Mouse (Mus musculus) G1E (cell line): ENCODE results near the gene Nkd2. TPM values are rescaled to one million over a fixed set of nuclear protein-coding genes. Genes with fewer than 3 reads are reported as not detected.

Experiments used
- ATAC-seq: 2 replicates; pipeline ENCODE4 v1.8.0; 2016; ENCODE audit warnings: mild to moderate bottlenecking; ENCODE audit not compliant: insufficient number of reproducible peaks, poor library complexity, low FRiP score, severe bottlenecking; ENCODE audit errors: extremely low read depth
- DNase-seq: peaks from one replicate; pipeline ENCODE4 v3.0.0; 2012; ENCODE audit warnings: low spot score
- H3K27me3 ChIP-seq: 2 replicates; pipeline ENCODE4 v1.6.1; 2012; ENCODE audit warnings: mild to moderate bottlenecking, low read length, inconsistent platforms; ENCODE audit not compliant: insufficient read depth
- H3K36me3 ChIP-seq: replicated peaks from 2 replicates; pipeline ENCODE3; 2012; ENCODE audit warnings: mild to moderate bottlenecking, inconsistent platforms
- H3K4me1 ChIP-seq: 2 replicates; pipeline ENCODE4 v1.6.1; 2012; ENCODE audit warnings: low read depth, low read length, inconsistent platforms, mixed read lengths; ENCODE audit not compliant: insufficient read depth
- H3K4me3 ChIP-seq: 2 replicates; pipeline ENCODE4 v1.5.1; 2012; ENCODE audit warnings: low read depth, mild to moderate bottlenecking, inconsistent platforms, low read length, moderate library complexity, mixed read lengths
- H3K9me3 ChIP-seq: replicated peaks from 2 replicates; pipeline ENCODE4 v1.6.1; 2012; ENCODE audit warnings: inconsistent platforms
- CTCF ChIP-seq: IDR thresholded peaks from 2 replicates; pipeline ENCODE4 v1.5.1; 2012; ENCODE audit warnings: low read depth, low read length, inconsistent platforms, mixed read lengths
- GATA1 ChIP-seq: IDR thresholded peaks from 2 replicates; pipeline ENCODE4 v1.6.1; 2012; ENCODE audit warnings: borderline replicate concordance, low read length, inconsistent platforms, mixed read lengths
- GATA2 ChIP-seq: IDR thresholded peaks from 2 replicates; pipeline ENCODE4 v1.6.1; 2012; ENCODE audit warnings: low read depth, low read length, inconsistent platforms, borderline replicate concordance
- POLR2AphosphoS5 ChIP-seq: IDR thresholded peaks from 2 replicates; pipeline ENCODE4 v1.6.1; 2012; ENCODE audit warnings: low read depth, low read length, inconsistent platforms; ENCODE audit not compliant: insufficient replicate concordance
- TAL1 ChIP-seq: conservative IDR thresholded peaks from 2 replicates; pipeline ENCODE4 v1.6.1; 2012; ENCODE audit warnings: low read depth, low read length, inconsistent platforms, mixed read lengths
- polyA plus RNA-seq: library from polyadenylated mRNA; stranded (reverse); fragments of >175 nt; gene quantifications from 2 replicates; pipeline ENCODE4 v1.2.3, GENCODE M21; 2012
- total RNA-seq, 2 experiments: library from RNA; stranded (forward) in 1 of 2; stranded (reverse) in 1 of 2; fragments of 200-1000 nt in 1 of 2; fragments of >200 nt in 1 of 2; fragmentation: Nextera tagmentation in 1 of 2; gene quantifications; 2 replicates each; pipeline ENCODE4 v1.2.3; 2014 to 2017

The Nkd2 gene
- total and polyA plus RNA-seq, 3 experiments, result 0.27 TPM; not detected in 2

DNA sequence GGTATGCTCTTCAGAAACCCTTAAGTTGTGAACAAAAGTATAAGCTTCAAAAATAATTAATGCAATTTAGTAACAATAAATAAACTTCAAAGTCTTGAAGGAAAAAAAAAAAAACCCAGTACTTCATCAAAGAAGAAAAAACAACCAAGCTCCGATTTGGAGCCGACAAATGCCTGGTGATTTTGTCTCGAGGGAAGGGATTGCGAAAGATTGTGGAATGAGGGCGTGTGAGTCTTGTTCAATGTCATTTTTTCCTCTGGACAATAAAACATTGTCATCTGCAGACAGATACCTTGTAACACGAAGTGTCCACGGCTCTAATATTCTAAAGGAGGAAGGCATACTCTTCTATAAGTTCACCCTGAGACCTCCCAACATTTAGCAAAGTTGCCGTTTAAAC is 33.9 kb upstream of the Nkd2 start:
- no peak overlapping the region for H3K4me3 ChIP-seq
- no peaks in the 10 kb centered on the region; the same call in 1 of the 2 replicates for H3K27me3 ChIP-seq
- H3K9me3 ChIP-seq, result no peaks in the 10 kb centered on the region
- TF ChIP-seq GATA2, result no peak
- no peak for TF ChIP-seq TAL1
- TF ChIP-seq CTCF, result no peak
- TF ChIP-seq GATA1, result no peak
- no peak for ATAC-seq
- H3K36me3 ChIP-seq, result no peaks in the 10 kb centered on the region
- H3K4me1 ChIP-seq, result no peaks in the 10 kb centered on the region
- DNase-seq, result no peak

DNA sequence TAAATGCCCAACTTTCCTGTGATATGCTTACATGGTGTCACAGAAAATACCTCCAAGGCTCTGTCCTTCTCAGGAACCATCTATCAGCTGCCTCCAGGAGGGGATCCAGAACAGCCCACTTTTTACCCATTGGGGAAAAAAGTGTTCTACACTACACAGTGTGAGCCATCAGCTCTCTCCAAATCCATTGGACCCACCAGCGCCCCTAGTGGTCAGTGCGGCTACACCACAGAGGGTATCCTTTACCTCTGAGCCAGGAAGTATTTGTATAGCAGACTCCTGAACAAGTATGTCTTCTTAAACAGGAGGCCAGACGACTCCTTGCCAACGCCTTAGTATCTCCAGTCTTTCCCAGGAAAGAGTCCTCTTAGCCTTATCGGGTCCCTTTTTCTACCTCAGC is 32.4 kb upstream of the Nkd2 start:
- Histone ChIP-seq H3K4me1 (no peaks in the 10 kb centered on the region), H3K36me3 (no peaks in the 10 kb centered on the region), H3K4me3 (no peak overlapping the region), H3K27me3 (no peaks in the 10 kb centered on the region; the same call in 1 of the 2 replicates), H3K9me3 (no peaks in the 10 kb centered on the region)
- DNase-seq, result no peak
- TF ChIP-seq CTCF, result peak; percentile 54
- TF ChIP-seq POLR2AphosphoS5, result no peak
- no peak; the same call in 1 of the 2 replicates for ATAC-seq

DNA sequence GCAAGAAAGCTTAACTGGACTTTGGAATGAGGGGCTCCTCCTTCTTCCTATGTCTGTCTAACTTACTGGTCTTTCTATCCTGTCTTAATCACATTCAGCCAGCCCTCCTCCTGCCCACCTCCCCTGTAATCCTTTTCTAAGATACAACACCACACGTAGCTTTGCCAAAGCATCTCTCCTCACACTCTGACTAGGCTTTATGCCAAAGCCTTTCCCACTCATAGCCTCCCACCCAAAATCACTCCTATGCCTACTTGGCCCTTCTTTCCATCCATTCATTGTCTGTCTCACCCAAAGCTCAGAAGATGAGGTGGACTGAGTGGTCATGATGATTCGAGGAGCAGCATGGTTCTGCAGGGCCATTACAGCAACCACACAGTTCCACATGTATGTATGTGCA is 24.7 kb upstream of the Nkd2 start:
- H3K36me3 ChIP-seq, result no peaks in the 10 kb centered on the region
- no peak for DNase-seq
- peaks cover under 1% of the 10 kb centered on the region; the same call in 1 of the 2 replicates for H3K27me3 ChIP-seq
- no peak for TF ChIP-seq TAL1
- TF ChIP-seq CTCF, result no peak
- no peak for TF ChIP-seq GATA1
- TF ChIP-seq GATA2, result no peak
- no peak for TF ChIP-seq POLR2AphosphoS5
- no peaks in the 10 kb centered on the region for H3K4me1 ChIP-seq
- H3K4me3 ChIP-seq, result no peak overlapping the region
- no peaks in the 10 kb centered on the region for H3K9me3 ChIP-seq
- no peak for ATAC-seq

DNA sequence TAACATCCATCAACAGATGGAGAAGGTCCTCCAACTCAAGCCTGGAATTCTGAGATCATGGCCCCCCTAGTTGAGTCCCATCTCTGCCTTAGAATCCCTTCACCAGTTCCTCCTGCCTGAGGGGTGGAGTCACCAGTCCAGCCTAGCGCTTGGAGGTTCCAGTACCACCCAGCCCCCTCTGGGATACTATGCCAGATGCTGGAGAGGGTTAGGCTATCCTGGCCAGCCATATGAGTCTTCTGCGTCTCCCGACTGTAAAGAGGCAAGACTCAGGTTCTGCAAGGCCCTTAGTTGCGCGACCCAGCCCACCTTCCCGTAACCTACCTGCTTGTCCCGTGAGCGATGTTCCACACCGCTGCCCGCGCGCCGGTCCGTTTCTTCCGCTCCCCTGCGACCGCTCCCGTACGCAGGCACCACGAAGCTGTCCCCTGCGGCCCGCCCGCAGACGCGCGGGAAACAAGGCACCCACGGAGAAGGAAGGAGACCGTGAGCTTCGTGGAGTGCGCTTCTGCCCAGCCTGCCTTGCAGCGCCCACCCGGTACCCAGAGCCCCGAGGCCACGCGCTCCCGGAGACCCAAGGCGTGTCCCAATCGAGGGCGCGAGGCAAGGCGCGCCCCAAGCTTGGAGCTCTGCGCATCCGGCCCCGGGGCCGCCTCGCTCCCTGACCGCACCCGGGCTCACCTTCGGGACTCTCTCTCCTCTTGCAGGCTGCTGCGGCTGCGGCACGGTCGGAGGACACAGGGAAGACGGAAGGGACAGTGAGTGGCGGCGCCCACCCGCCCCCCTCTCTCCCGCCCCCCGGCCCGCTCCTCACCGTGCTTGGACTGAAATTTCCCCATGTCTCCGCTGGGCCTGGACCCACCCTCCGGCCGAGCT is 604 bp downstream of the Nkd2 start:
- ATAC-seq, result no peak
- Histone ChIP-seq H3K9me3 (no peaks in the 10 kb centered on the region), H3K4me3 (no peak overlapping the region), H3K36me3 (no peaks in the 10 kb centered on the region), H3K4me1 (no peaks in the 10 kb centered on the region), H3K27me3 (peaks cover 8% of the 10 kb centered on the region; the same call in 1 of the 2 replicates)
- TF ChIP-seq GATA2, result no peak
- TF ChIP-seq TAL1, result no peak
- TF ChIP-seq POLR2AphosphoS5, result no peak
- TF ChIP-seq GATA1, result no peak
- DNase-seq, result no peak

DNA sequence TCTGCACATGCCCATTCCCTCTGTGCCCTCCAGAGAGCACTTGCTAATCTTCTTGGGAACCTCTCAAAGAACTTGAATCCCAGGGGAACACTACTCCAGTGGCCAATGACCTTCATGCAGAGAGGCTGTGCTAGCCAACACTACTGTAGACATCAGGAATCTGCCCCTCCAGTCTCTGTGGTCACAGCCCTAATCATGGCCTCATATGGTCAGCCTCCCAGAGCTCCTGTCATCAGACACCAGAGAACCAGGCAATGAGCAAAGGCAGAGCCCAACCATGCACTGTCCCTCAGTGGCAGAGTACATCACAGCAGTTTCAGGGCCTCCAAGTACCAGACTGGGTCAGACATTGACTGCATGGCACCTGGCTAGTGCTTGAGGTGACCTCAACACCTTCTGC is 4.7 kb downstream of the Nkd2 start:
- H3K4me1 ChIP-seq, result no peaks in the 10 kb centered on the region
- no peak overlapping the region for H3K4me3 ChIP-seq
- H3K36me3 ChIP-seq, result no peaks in the 10 kb centered on the region
- H3K27me3 ChIP-seq, result peaks cover 8% of the 10 kb centered on the region; the same call in 1 of the 2 replicates
- no peak for ATAC-seq
- TF ChIP-seq GATA1 (no peak), GATA2 (no peak), TAL1 (no peak), POLR2AphosphoS5 (no peak), CTCF (no peak)
- no peak for DNase-seq
- no peaks in the 10 kb centered on the region for H3K9me3 ChIP-seq

DNA sequence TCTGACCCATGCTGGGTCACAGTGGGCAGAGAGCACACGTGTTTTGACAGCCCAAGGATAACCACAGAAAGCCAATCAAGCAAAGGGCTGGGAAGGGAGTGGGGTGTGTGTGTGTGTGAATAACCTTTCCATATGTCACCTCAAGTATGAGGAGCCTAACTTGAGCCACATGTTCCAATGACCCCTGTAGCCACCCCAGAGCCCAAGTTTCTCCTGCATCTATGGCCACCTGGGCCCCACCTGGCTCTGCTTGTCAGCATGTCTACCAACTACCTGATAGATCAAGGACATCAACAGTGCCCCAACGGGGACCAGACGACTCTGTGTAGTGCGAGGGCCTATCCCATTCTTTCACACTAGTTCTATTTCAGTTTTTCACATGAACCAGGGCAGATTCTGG is 7.7 kb downstream of the Nkd2 start:
- Histone ChIP-seq H3K4me3 (no peak overlapping the region), H3K27me3 (peaks cover 6% of the 10 kb centered on the region; the same call in 1 of the 2 replicates), H3K36me3 (no peaks in the 10 kb centered on the region), H3K9me3 (no peaks in the 10 kb centered on the region), H3K4me1 (no peaks in the 10 kb centered on the region)
- DNase-seq (no peak), ATAC-seq (no peak)
- TF ChIP-seq POLR2AphosphoS5 (no peak), GATA1 (no peak), GATA2 (no peak), TAL1 (no peak), CTCF (no peak)

DNA sequence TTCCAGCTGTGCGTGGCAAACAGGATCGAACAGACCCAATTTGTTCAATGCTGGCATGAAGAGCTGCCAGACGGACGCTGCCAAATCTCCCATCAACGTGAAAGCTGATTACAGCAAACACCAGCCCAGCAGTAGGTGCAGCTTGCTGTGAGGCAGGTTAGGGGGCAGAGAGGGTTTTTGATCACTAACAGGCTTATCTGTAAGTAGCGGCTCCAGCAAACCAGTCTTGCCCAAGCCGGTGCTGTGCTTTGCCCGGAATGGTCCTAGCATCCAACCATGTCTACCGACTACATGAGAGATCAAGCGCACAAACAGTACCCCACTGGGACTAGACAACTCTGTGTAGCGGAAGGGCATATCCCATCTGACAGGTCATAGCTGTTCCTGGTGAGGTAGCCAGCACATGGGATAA is 8.3 kb downstream of the Nkd2 start:
- no peaks in the 10 kb centered on the region for H3K4me1 ChIP-seq
- DNase-seq, result no peak
- H3K4me3 ChIP-seq, result no peak overlapping the region
- no peaks in the 10 kb centered on the region for H3K9me3 ChIP-seq
- H3K36me3 ChIP-seq, result no peaks in the 10 kb centered on the region
- no peak for ATAC-seq
- TF ChIP-seq CTCF, result no peak
- no peak for TF ChIP-seq POLR2AphosphoS5
- H3K27me3 ChIP-seq, result peaks cover 6% of the 10 kb centered on the region; the same call in 1 of the 2 replicates
